Mouse (Mus musculus): ENCODE results near the gene Eva1c.

DNA sequence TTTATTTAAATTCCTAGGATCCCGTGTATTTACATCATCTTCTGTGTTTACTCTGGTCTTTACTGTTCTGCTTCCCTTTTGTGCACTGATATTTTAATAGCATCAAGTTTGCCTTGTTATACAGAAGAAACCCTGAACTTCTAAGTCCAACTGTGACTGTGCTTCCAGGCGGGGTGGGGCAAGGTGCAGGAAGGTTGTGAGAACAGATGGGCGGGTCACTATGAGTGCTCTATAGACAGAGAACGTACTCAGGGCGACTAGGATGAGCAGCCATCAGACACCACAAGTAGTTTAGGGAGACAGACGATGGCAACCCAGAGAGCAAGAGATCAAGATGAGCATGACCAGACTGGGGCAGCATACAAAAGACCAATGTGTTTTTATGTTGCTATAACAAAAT lies 6.2 kb upstream of the Eva1c start:
- TF ChIP-seq CTCF (IDR thresholded peaks at IDR 0.05; ENCODE audit: borderline replicate concordance, insufficient read depth, low read depth, low read length): no peak
- no peak for TF ChIP-seq POLR2A (IDR thresholded peaks at IDR 0.05; ENCODE audit: borderline replicate concordance, insufficient read depth, low read length)
